Mouse (Mus musculus): Measurements from ENCODE around the gene Rfx1. TPM values are rescaled to one million over a fixed set of nuclear protein-coding genes. Genes with fewer than 3 reads are reported as not detected.
A peak's percentile ranks its signal among the peaks of the same experiment; 100 is the strongest.

Rfx1 gene
- polyA plus RNA-seq (2012) = 3.9 and 4.7 TPM in 2 replicates

DNA sequence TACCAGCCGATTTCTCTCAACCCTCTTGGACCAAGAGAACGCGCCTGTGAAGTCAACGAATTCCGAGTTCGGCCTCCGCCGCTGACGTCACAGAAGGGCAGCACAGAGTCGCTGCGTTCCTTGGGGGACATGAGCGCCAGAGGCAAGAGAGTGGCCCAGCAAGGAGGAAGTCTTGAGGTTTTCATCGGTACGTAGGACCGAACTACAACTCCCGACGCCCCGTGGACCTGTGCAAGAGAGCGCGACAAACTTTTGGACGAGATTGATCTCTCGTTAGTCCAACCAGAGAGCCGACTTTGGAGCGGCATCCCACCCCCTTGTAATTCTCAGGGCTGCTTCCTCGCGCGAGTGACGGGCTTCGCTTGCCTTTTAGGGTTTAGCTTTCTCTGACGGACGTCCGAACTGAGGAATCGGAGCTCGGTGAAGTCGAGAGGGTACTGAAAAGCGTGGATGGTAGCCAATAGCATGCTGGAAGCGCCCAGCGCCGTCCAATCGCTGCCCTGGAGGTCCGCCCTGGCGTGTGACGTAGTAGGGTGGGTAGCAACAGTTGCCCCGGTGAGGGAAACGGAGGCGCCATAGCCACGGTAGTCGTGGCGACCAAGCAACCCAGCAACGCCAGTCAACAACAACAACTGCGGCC is at the start of gene Rfx1:
Gene Rfx1 (plus strand): TSS at position 544 of the 640 bp plus-strand sequence.
- Histone ChIP-seq H3K9me3 (ENCODE audit: control insufficient read depth, low read length) (no peaks in the 10 kb centered on the region), H3K27me3 (ENCODE audit: control insufficient read depth) (no peaks in the 10 kb centered on the region), H3K36me3 (ENCODE audit: control insufficient read depth) (peaks cover 4% of the 10 kb centered on the region; the same call in 1 of the 2 replicates), H3K4me1 (ENCODE audit: control insufficient read depth) (peaks cover 51% of the 10 kb centered on the region), H3K4me3 (replicated peaks) (peak within 1 kb of the TSS; percentile 91)
- TF ChIP-seq GATA1 (IDR thresholded peaks at IDR 0.05; ENCODE audit: low read length) = no peak
- TF ChIP-seq TAL1 (IDR thresholded peaks at IDR 0.05; ENCODE audit: low read length) = no peak

DNA sequence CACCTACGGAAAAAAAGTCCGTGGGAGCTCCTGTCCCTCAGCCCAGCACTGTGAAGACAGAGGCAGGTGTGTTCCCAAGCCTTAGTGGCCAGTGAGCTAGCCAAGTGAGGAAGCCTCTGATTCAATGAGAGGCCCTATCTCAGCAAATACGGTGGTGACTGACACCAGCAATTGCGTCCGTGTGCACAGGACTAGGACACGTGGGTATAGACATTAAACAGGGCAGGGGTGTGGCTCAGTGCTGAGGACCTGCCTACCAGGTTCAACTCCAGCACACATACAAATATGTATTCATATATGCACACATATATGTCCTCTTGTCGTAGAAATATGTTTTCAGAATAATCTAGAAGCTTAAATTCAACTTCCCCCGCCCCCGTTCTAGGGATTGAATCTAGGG is 46.9 kb upstream of the Rfx1 start:
- Histone ChIP-seq H3K27me3 (ENCODE audit: control insufficient read depth) (peaks cover 42% of the 10 kb centered on the region), H3K4me3 (replicated peaks) (no peak overlapping the region)
- no peak for TF ChIP-seq TAL1 (IDR thresholded peaks at IDR 0.05; ENCODE audit: low read length)
- TF ChIP-seq GATA1 (IDR thresholded peaks at IDR 0.05; ENCODE audit: low read length) = no peak

DNA sequence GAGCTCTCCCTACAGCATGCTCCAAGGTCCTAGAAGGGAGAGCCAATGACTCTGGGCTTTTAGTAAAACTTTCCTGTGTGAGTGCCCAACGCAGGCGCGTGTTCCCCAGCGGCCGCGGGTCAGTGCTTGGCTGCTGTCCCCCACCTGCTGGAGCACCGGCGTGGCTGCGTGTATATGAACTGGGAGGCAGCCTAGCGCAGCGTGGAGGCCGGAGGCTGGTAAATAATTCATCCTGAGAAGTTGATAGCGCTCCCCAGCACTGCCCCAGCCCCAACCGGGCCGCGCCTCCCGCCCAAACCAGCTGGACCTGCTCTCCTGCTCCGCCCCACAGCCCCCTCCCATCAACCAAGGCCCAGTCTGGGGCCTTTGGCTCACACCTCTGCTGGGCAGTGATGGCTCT is 45.5 kb upstream of the Rfx1 start, which contains the start of gene Palm3:
Gene Palm3 (plus strand): TSS at position 376 of the 400 bp plus-strand sequence.
- Histone ChIP-seq H3K27me3 (ENCODE audit: control insufficient read depth) (peaks cover 53% of the 10 kb centered on the region), H3K4me3 (replicated peaks) (no peak within 1 kb of the TSS), H3K4me1 (ENCODE audit: control insufficient read depth) (peaks cover 5% of the 10 kb centered on the region), H3K9me3 (ENCODE audit: control insufficient read depth, low read length) (0 out of 2 replicates have a peak, but pooled peaks cover under 1% of the 10 kb centered on the region), H3K36me3 (ENCODE audit: control insufficient read depth) (no peaks in the 10 kb centered on the region)
- TF ChIP-seq TAL1 (IDR thresholded peaks at IDR 0.05; ENCODE audit: low read length) (no peak), GATA1 (IDR thresholded peaks at IDR 0.05; ENCODE audit: low read length) (no peak)

More for the DNA sequence above, 46.9 kb upstream of the Rfx1 start:
- Histone ChIP-seq H3K9me3 (ENCODE audit: control insufficient read depth, low read length) (peaks cover 4% of the 10 kb centered on the region; the same call in 1 of the 2 replicates), H3K4me1 (ENCODE audit: control insufficient read depth) (no peaks in the 10 kb centered on the region), H3K36me3 (ENCODE audit: control insufficient read depth) (no peaks in the 10 kb centered on the region)

DNA sequence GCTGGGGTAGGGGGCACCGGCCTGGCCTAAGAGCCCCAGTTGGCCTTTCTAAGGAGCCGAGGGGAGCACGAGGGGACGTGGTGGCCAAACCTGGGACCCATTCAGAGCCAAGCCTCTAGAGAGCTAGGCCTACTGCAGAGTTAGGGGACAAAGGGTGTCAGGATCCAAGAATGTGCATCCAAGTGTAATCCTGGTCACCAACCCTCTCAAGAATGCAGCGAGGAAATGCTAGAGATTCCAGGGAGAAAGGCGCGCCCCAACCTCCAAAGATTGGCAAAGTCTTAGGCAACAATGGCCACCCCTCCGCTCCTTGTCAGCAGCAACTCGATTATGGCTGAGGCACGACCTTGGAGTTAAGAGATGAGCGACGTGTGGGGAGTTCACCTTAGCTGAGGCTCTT is 45.1 kb upstream of the Rfx1 start:
- TF ChIP-seq GATA1 (IDR thresholded peaks at IDR 0.05; ENCODE audit: low read length) (no peak), TAL1 (IDR thresholded peaks at IDR 0.05; ENCODE audit: low read length) (no peak)
- Histone ChIP-seq H3K27me3 (ENCODE audit: control insufficient read depth) (peaks cover 58% of the 10 kb centered on the region), H3K36me3 (ENCODE audit: control insufficient read depth) (no peaks in the 10 kb centered on the region), H3K4me1 (ENCODE audit: control insufficient read depth) (peaks cover 9% of the 10 kb centered on the region), H3K4me3 (replicated peaks) (no peak overlapping the region), H3K9me3 (ENCODE audit: control insufficient read depth, low read length) (no peaks in the 10 kb centered on the region)

DNA sequence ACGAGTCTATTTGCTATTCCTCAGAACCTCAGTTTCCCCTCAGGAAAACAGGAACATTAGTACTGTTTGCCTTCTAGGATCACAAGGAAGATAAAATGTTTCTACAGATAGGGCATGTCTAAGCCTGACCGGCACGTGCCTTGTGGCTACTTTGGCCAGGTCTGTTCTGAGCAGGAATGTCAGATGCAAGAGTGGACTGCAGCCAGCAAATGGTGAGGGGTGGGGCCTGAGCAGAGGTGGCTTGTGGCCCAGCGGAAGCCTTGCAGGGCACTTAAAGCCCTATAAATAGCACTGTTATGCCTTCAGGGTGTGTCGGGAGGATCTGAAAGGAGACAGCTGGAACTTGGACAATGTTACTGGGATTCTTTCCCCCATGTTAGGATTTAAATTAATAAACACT is 43.5 kb upstream of the Rfx1 start:
- no peaks in the 10 kb centered on the region for H3K36me3 ChIP-seq (ENCODE audit: control insufficient read depth)
- no peak for TF ChIP-seq GATA1 (IDR thresholded peaks at IDR 0.05; ENCODE audit: low read length)
- TF ChIP-seq TAL1 (IDR thresholded peaks at IDR 0.05; ENCODE audit: low read length) = no peak
- no peaks in the 10 kb centered on the region for H3K9me3 ChIP-seq (ENCODE audit: control insufficient read depth, low read length)
- no peak overlapping the region for H3K4me3 ChIP-seq (replicated peaks)
- H3K4me1 ChIP-seq (ENCODE audit: control insufficient read depth) = peaks cover 9% of the 10 kb centered on the region
- H3K27me3 ChIP-seq (ENCODE audit: control insufficient read depth) = peaks cover 73% of the 10 kb centered on the region

DNA sequence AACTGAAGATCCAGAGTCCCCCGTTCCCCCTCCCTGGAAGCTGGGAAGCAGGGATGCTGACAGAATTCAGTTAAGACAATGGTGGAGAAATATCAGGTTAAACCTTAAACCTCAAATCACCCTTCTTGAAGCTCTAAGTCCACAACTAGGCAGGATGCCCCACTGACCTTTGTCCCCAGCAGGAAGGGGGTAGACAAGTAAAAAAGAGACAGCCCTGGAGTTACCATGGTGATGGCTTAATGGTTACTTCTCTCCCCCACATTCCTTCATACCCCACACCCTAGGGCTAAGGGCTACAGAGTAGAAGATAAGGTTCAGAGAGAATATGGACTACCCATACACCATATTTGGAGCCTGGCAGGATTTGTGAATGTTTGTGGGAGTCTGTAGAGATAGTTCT is 43.0 kb upstream of the Rfx1 start:
- Histone ChIP-seq H3K36me3 (ENCODE audit: control insufficient read depth) (no peaks in the 10 kb centered on the region), H3K4me1 (ENCODE audit: control insufficient read depth) (peaks cover 9% of the 10 kb centered on the region), H3K9me3 (ENCODE audit: control insufficient read depth, low read length) (no peaks in the 10 kb centered on the region), H3K27me3 (ENCODE audit: control insufficient read depth) (peaks cover 79% of the 10 kb centered on the region), H3K4me3 (replicated peaks) (no peak overlapping the region)
- TF ChIP-seq TAL1 (IDR thresholded peaks at IDR 0.05; ENCODE audit: low read length) = no peak
- TF ChIP-seq GATA1 (IDR thresholded peaks at IDR 0.05; ENCODE audit: low read length) = no peak

DNA sequence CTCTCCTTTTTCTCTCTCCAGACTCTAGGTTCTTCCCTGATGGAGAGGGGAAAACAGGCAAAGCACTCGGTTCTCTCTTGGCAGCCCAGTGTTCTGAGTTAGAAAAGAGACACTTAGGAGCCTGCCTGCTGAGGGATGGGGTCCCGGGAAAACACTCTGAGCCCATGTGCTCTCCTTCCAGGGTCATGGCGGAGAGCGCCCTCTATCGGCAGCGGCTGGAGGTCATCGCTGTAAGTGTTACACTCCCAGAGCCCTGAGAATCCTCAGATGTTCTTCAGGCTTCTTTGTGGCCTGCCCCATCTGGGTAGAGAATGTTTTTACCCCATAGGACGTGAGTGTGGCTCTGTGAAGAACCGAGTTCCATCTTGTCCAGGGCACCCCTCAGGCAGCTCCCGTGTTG is 42.5 kb upstream of the Rfx1 start:
- Histone ChIP-seq H3K9me3 (ENCODE audit: control insufficient read depth, low read length) (no peaks in the 10 kb centered on the region), H3K36me3 (ENCODE audit: control insufficient read depth) (no peaks in the 10 kb centered on the region), H3K4me1 (ENCODE audit: control insufficient read depth) (peaks cover 9% of the 10 kb centered on the region), H3K27me3 (ENCODE audit: control insufficient read depth) (peaks cover 81% of the 10 kb centered on the region), H3K4me3 (replicated peaks) (no peak overlapping the region)
- TF ChIP-seq GATA1 (IDR thresholded peaks at IDR 0.05; ENCODE audit: low read length) (no peak), TAL1 (IDR thresholded peaks at IDR 0.05; ENCODE audit: low read length) (no peak)

DNA sequence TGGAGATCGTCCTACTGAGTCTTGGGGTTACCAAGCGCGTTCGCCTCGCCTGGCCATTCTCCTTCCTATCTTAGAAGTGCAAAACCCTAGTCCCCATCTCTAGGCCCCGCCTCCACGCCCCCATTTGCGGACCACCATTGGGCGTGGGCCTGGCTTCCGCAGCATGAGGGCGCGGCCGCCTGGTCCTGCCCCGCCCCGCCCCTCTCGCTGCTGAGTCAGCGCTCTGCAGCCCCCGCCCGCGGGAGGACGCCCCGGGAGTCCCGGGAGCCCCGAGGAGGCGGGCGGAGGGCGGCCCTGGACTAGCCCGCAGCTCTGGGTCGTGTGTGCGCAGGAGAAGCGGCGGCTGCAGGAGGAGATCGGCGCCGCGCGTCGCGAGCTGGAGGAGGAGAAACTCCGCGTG is 40.8 kb upstream of the Rfx1 start:
- H3K36me3 ChIP-seq (ENCODE audit: control insufficient read depth) = no peaks in the 10 kb centered on the region
- TF ChIP-seq GATA1 (IDR thresholded peaks at IDR 0.05; ENCODE audit: low read length) (no peak), TAL1 (IDR thresholded peaks at IDR 0.05; ENCODE audit: low read length) (no peak)
- peaks cover 76% of the 10 kb centered on the region for H3K27me3 ChIP-seq (ENCODE audit: control insufficient read depth)
- H3K9me3 ChIP-seq (ENCODE audit: control insufficient read depth, low read length) = no peaks in the 10 kb centered on the region
- no peak overlapping the region for H3K4me3 ChIP-seq (replicated peaks)
- H3K4me1 ChIP-seq (ENCODE audit: control insufficient read depth) = peaks cover 9% of the 10 kb centered on the region

DNA sequence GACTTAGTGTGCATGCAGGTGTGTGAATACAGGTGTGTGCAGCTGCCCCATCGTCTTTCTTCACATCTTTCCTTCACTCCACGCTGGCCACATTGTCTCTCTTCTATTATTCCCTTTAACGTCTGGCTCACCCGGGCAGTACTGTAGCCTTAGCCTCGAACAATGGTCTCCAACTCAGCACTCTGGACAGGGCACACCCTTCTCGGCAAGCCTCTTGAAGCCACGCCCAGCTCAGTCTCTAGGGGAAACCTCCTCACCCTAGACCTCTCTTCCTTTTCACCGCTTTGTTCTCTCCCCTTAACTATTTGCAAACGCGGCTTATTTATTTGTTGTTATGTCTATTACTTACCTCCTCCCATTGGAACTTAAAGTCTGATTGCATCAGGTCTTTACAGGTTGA is 39.2 kb upstream of the Rfx1 start:
- H3K4me1 ChIP-seq (ENCODE audit: control insufficient read depth) = peaks cover 9% of the 10 kb centered on the region
- H3K27me3 ChIP-seq (ENCODE audit: control insufficient read depth) = peaks cover 60% of the 10 kb centered on the region
- H3K9me3 ChIP-seq (ENCODE audit: control insufficient read depth, low read length) = no peaks in the 10 kb centered on the region
- TF ChIP-seq GATA1 (IDR thresholded peaks at IDR 0.05; ENCODE audit: low read length) = no peak
- TF ChIP-seq TAL1 (IDR thresholded peaks at IDR 0.05; ENCODE audit: low read length) = no peak
- H3K36me3 ChIP-seq (ENCODE audit: control insufficient read depth) = no peaks in the 10 kb centered on the region
- H3K4me3 ChIP-seq (replicated peaks) = no peak overlapping the region

All from erythroblast, embryonic 14.5 days (primary cell).